Mouse (Mus musculus) MEL (cell line): Measurements from ENCODE around the gene Gm7075. TPM values are rescaled to one million over a fixed set of nuclear protein-coding genes. Genes with fewer than 3 reads are reported as not detected.
A peak's percentile ranks its signal among the peaks of the same experiment; 100 is the strongest.

ENCODE experiments used
- DNase-seq: peaks from one replicate; pipeline ENCODE4 v3.0.0; 2011; ENCODE audit warnings: low read depth, low spot score
- H3K27ac ChIP-seq: 2 replicates; pipeline ENCODE4 v1.5.1; 2012; ENCODE audit warnings: low read depth, mild to moderate bottlenecking, control low read depth, low read length, moderate library complexity; ENCODE audit not compliant: control insufficient read depth
- H3K27me3 ChIP-seq, 2 experiments: fragments of 150-350 bp in 1 of 2; sonication (generic) in 1 of 2; 2 replicates each; pipeline ENCODE4 v1.6.1; 2012; ENCODE audit warnings: low read length in 2 of 2, mild to moderate bottlenecking in 2 of 2, improper control_type of control experiment in 1 of 2, moderate library complexity in 1 of 2; ENCODE audit not compliant: insufficient read depth in 2 of 2, control insufficient read depth in 1 of 2
- H3K36me3 ChIP-seq, 2 experiments: 2 replicates each; pipeline ENCODE4 v1.6.1; 2012 to 2014; ENCODE audit warnings: low read length in 2 of 2, improper control_type of control experiment in 1 of 2, inconsistent platforms in 1 of 2, mild to moderate bottlenecking in 1 of 2; ENCODE audit not compliant: insufficient read depth in 2 of 2, control insufficient read depth in 1 of 2
- H3K4me1 ChIP-seq, 2 experiments: fragments of 150-350 bp in 1 of 2; sonication (generic) in 1 of 2; 2 replicates each; pipeline ENCODE4 v1.6.1; 2012; ENCODE audit warnings: low read length in 2 of 2, improper control_type of control experiment in 1 of 2, mild to moderate bottlenecking in 1 of 2; ENCODE audit not compliant: insufficient read depth in 2 of 2, control insufficient read depth in 1 of 2
- H3K4me3 ChIP-seq, 2 experiments: fragments of 150-350 bp in 1 of 2; sonication (generic) in 1 of 2; 2 replicates each; pipeline ENCODE4 v1.5.1; 2012; ENCODE audit warnings: low read depth in 2 of 2, low read length in 2 of 2, mild to moderate bottlenecking in 2 of 2, moderate library complexity in 2 of 2, control low read depth in 1 of 2, improper control_type of control experiment in 1 of 2; ENCODE audit not compliant: control insufficient read depth in 1 of 2, insufficient read depth in 1 of 2
- H3K79me2 ChIP-seq: 2 replicates; pipeline ENCODE4 v1.6.1; 2012; ENCODE audit warnings: mild to moderate bottlenecking, low read length, moderate library complexity; ENCODE audit not compliant: control insufficient read depth, poor library complexity, insufficient read depth
- H3K9ac ChIP-seq: 2 replicates; pipeline ENCODE4 v1.6.1; 2012; ENCODE audit warnings: low read depth, mild to moderate bottlenecking, control low read depth, low read length, moderate library complexity; ENCODE audit not compliant: control insufficient read depth, poor library complexity, severe bottlenecking
- H3K9me3 ChIP-seq: fragments of 150-350 bp; sonication (generic); replicated peaks from 2 replicates; pipeline ENCODE4 v1.6.1; 2012; ENCODE audit warnings: mild to moderate bottlenecking, low read length, improper control_type of control experiment, moderate library complexity; ENCODE audit not compliant: insufficient read depth
- CHD1 ChIP-seq: IDR thresholded peaks from 2 replicates; pipeline ENCODE4 v1.6.1; 2012; ENCODE audit warnings: low read depth, mild to moderate bottlenecking, inconsistent platforms, low read length, improper control_type of control experiment
- EP300 ChIP-seq, 2 experiments: IDR thresholded peaks; 2 replicates each; pipeline ENCODE4 v1.6.1; 2011; ENCODE audit warnings: improper control_type of control experiment in 2 of 2, low read length in 2 of 2, low read depth in 1 of 2, mild to moderate bottlenecking in 1 of 2
- ETS1 ChIP-seq: IDR thresholded peaks from 2 replicates; pipeline ENCODE4 v1.6.1; 2012; ENCODE audit warnings: low read depth, mild to moderate bottlenecking, inconsistent platforms, low read length, improper control_type of control experiment, moderate library complexity
- GATA1 ChIP-seq: IDR thresholded peaks from 2 replicates; pipeline ENCODE4 v1.6.1; 2011; ENCODE audit warnings: low read depth, low read length, improper control_type of control experiment
- HCFC1 ChIP-seq: IDR thresholded peaks from 2 replicates; pipeline ENCODE4 v1.6.1; 2012; ENCODE audit warnings: low read depth, mild to moderate bottlenecking, inconsistent platforms, low read length, improper control_type of control experiment, moderate library complexity
- JUND ChIP-seq: IDR thresholded peaks from 2 replicates; pipeline ENCODE4 v1.6.1; 2011; ENCODE audit warnings: low read depth, mild to moderate bottlenecking, improper control_type of control experiment, low read length
- MAZ ChIP-seq: IDR thresholded peaks from 2 replicates; pipeline ENCODE4 v1.6.1; 2012; ENCODE audit warnings: low read depth, mild to moderate bottlenecking, inconsistent platforms, low read length, improper control_type of control experiment
- MYB ChIP-seq: IDR thresholded peaks from 2 replicates; pipeline ENCODE4 v1.6.1; 2011; ENCODE audit warnings: mild to moderate bottlenecking, low read depth, low read length, improper control_type of control experiment
- POLR2AphosphoS2 ChIP-seq: IDR thresholded peaks from 2 replicates; pipeline ENCODE4 v1.6.1; 2011; ENCODE audit warnings: low read length, improper control_type of control experiment
- POLR2AphosphoS5 ChIP-seq: IDR thresholded peaks from 2 replicates; pipeline ENCODE4 v1.6.1; 2012; ENCODE audit warnings: low read depth, borderline replicate concordance, mild to moderate bottlenecking, inconsistent platforms, low read length, moderate library complexity, mixed read lengths
- RCOR1 ChIP-seq: IDR thresholded peaks from 2 replicates; pipeline ENCODE4 v1.6.1; 2012; ENCODE audit warnings: low read depth, mild to moderate bottlenecking, inconsistent platforms, low read length, improper control_type of control experiment
- SIN3A ChIP-seq: IDR thresholded peaks from 2 replicates; pipeline ENCODE4 v1.6.1; 2012; ENCODE audit warnings: low read length, improper control_type of control experiment, inconsistent platforms
- TAL1 ChIP-seq: IDR thresholded peaks from 2 replicates; pipeline ENCODE4 v1.6.1; 2012; ENCODE audit warnings: mild to moderate bottlenecking, inconsistent platforms, low read length, moderate library complexity, mixed read lengths
- TCF12 ChIP-seq: IDR thresholded peaks from 2 replicates; pipeline ENCODE4 v1.6.1; 2014; ENCODE audit warnings: low read depth, mild to moderate bottlenecking, inconsistent platforms, low read length, improper control_type of control experiment, moderate library complexity
- USF2 ChIP-seq, 2 experiments: IDR thresholded peaks; 2 replicates each; pipeline ENCODE4 v1.6.1; 2011 to 2012; ENCODE audit warnings: improper control_type of control experiment in 2 of 2, low read length in 2 of 2, borderline replicate concordance in 1 of 2, inconsistent platforms in 1 of 2, low read depth in 1 of 2, mild to moderate bottlenecking in 1 of 2; ENCODE audit not compliant: insufficient read depth in 1 of 2
- ZKSCAN1 ChIP-seq: IDR thresholded peaks from 2 replicates; pipeline ENCODE4 v1.6.1; 2012; ENCODE audit warnings: low read depth, mild to moderate bottlenecking, inconsistent platforms, low read length, improper control_type of control experiment, moderate library complexity
- ZMIZ1 ChIP-seq: IDR thresholded peaks from 2 replicates; pipeline ENCODE4 v1.6.1; 2012; ENCODE audit warnings: low read depth, mild to moderate bottlenecking, inconsistent platforms, low read length, improper control_type of control experiment, moderate library complexity
- ZNF384 ChIP-seq: IDR thresholded peaks from 2 replicates; pipeline ENCODE4 v1.6.1; 2012; ENCODE audit warnings: low read depth, mild to moderate bottlenecking, inconsistent platforms, low read length, improper control_type of control experiment
- polyA plus RNA-seq, 2 experiments: library from polyadenylated mRNA; stranded (reverse) in 1 of 2; unstranded in 1 of 2; fragments of >175 nt in 1 of 2; fragments of >200 nt in 1 of 2; gene quantifications; 2 replicates each; pipeline versions ENCODE4 v1.2.1 to v1.2.4; 2012; ENCODE audit warnings: low replicate concordance in 2 of 2, low read depth in 1 of 2; ENCODE audit not compliant: insufficient read length in 2 of 2, insufficient read depth in 1 of 2, missing spikeins in 1 of 2
- total RNA-seq: library from RNA; depleted of rRNA; stranded (reverse); fragments of 300-350 nt; gene quantifications from 2 replicates; pipeline ENCODE4 v1.2.3, GENCODE M21; 2012

Gm7075 gene
- total and polyA plus RNA-seq, 3 experiments = not detected

GRCm38 (mm10) chr10:63432887-63433286, 11.3 kb upstream of the Gm7075 start:
- no peaks in the 10 kb centered on the region for H3K9me3 ChIP-seq
- H3K27me3 ChIP-seq = no peaks in the 10 kb centered on the region
- TF ChIP-seq MYB (0 out of 2 replicates have a peak, but pooled peaks have one; percentile 56), ZNF384 (peak; percentile 48; the same call in 1 of the 2 replicates), USF2 (IDR thresholded peaks at IDR 0.05; ENCODE audit: borderline replicate concordance in 1 of 2, insufficient read depth in 1 of 2, low read depth in 1 of 2, low read length in 2 of 2) (no peak), TAL1 (peak; percentile 19; the same call in 1 of the 2 replicates), RCOR1 (0 out of 2 replicates have a peak, but pooled peaks have one; percentile 28), CHD1 (no peak), POLR2AphosphoS2 (no peak), TCF12 (peak; percentile 80), HCFC1 (no peak), JUND (0 out of 2 replicates have a peak, but pooled peaks have one; percentile 17), ETS1 (peak; percentile 80), GATA1 (peak; percentile 79), ZKSCAN1 (no peak), MAZ (no peak), EP300 (IDR thresholded peaks at IDR 0.05; ENCODE audit: low read depth in 1 of 2, low read length in 2 of 2) (peak; percentile 80 to 89)
- TF ChIP-seq, all 39 proteins: peak for 9
- Histone ChIP-seq H3K9ac (no peak overlapping the region; the same call in 1 of the 2 replicates), H3K4me1 (peaks cover 17 to 34% of the 10 kb centered on the region in 2 experiments), H3K27ac (peak overlapping the region; percentile 80), H3K36me3 (peaks cover 0 to 34% of the 10 kb centered on the region in 2 experiments; a peak in 2 of 4 replicates), H3K4me3 (no peak overlapping the region; a peak in 1 of 4 replicates), H3K79me2 (no peaks in the 10 kb centered on the region; the same call in 1 of the 2 replicates)
- DNase-seq = peak; percentile 50

GRCm38 (mm10) chr10:63432099-63432498, 10.5 kb upstream of the Gm7075 start:
- no peaks in the 10 kb centered on the region for H3K27me3 ChIP-seq
- H3K27ac ChIP-seq = peak overlapping the region; percentile 80
- H3K9me3 ChIP-seq = no peaks in the 10 kb centered on the region
- TF ChIP-seq SIN3A (no peak), ZMIZ1 (no peak), POLR2AphosphoS5 (no peak)
- H3K9ac ChIP-seq = no peak overlapping the region
- H3K36me3 ChIP-seq = peaks cover 0 to 34% of the 10 kb centered on the region in 2 experiments; a peak in 2 of 4 replicates
- no peak for DNase-seq
- no peak overlapping the region for H3K4me3 ChIP-seq
- H3K79me2 ChIP-seq = no peaks in the 10 kb centered on the region; the same call in 1 of the 2 replicates
- peaks cover 17 to 34% of the 10 kb centered on the region in 2 experiments for H3K4me1 ChIP-seq
